Mouse (Mus musculus) heart, adult 9 months (tissue): ENCODE measurements around the gene Suclg1.

Experiments used
- DNase-seq, 2 experiments: peaks; one replicate each; pipeline ENCODE4 v3.0.0; 2022; ENCODE audit warnings: low spot score in 2 of 2

Suclg1 gene

GRCm38 (mm10) chr6:73249851-73250250 lies 1.7 kb downstream of the Suclg1 start:
- DNase-seq, result no peak

- no peak for DNase-seq
Measured at GRCm38 (mm10) chr6:73251336-73251735, 3.2 kb downstream of the Suclg1 start.

GRCm38 (mm10) chr6:73252396-73252795 lies 4.2 kb downstream of the Suclg1 start:
- DNase-seq, result no peak

GRCm38 (mm10) chr6:73253006-73253405 lies 4.8 kb downstream of the Suclg1 start:
- DNase-seq, result no peak

- DNase-seq, result no peak
Measured at GRCm38 (mm10) chr6:73253584-73253983, 5.4 kb downstream of the Suclg1 start.

GRCm38 (mm10) chr6:73254307-73255228 lies 6.4 kb downstream of the Suclg1 start:
- DNase-seq, result peak in 1 of 2 experiments; percentile 35

GRCm38 (mm10) chr6:73257068-73257467 lies 8.9 kb downstream of the Suclg1 start:
- no peak for DNase-seq

- no peak for DNase-seq
Measured at GRCm38 (mm10) chr6:73260110-73260509, 11.9 kb downstream of the Suclg1 start.

- DNase-seq, result no peak
Measured at GRCm38 (mm10) chr6:73264801-73265200, 16.6 kb downstream of the Suclg1 start.

- DNase-seq, result no peak
Measured at GRCm38 (mm10) chr6:73267738-73268311, 19.6 kb downstream of the Suclg1 start.

- DNase-seq, result no peak
Measured at GRCm38 (mm10) chr6:73269374-73269773, 21.2 kb downstream of the Suclg1 start.

- DNase-seq, result no peak
Measured at GRCm38 (mm10) chr6:73271546-73272091, 23.4 kb downstream of the Suclg1 start.

- no peak for DNase-seq
Measured at GRCm38 (mm10) chr6:73275002-73275401, 26.8 kb downstream of the Suclg1 start.

- no peak for DNase-seq
Measured at GRCm38 (mm10) chr6:73279681-73280080, 31.5 kb downstream of the Suclg1 start.

GRCm38 (mm10) chr6:73280546-73281115 lies 32.4 kb downstream of the Suclg1 start:
- DNase-seq, result no peak

GRCm38 (mm10) chr6:73286326-73286725 lies 38.1 kb downstream of the Suclg1 start:
- DNase-seq, result no peak

GRCm38 (mm10) chr6:73306837-73307236 lies 58.7 kb downstream of the Suclg1 start:
- no peak for DNase-seq

GRCm38 (mm10) chr6:73308685-73309520 lies 60.7 kb downstream of the Suclg1 start:
- DNase-seq, result no peak

GRCm38 (mm10) chr6:73311335-73311734 lies 63.2 kb downstream of the Suclg1 start:
- DNase-seq, result no peak

GRCm38 (mm10) chr6:73311786-73312185 lies 63.6 kb downstream of the Suclg1 start:
- no peak for DNase-seq

GRCm38 (mm10) chr6:73314923-73315603 lies 66.9 kb downstream of the Suclg1 start:
- peak; percentile 6 to 7 for DNase-seq
